Mouse (Mus musculus): Measurements from ENCODE around the gene Shmt1. TPM values are rescaled to one million over a fixed set of nuclear protein-coding genes. Genes with fewer than 3 reads are reported as not detected.

The Shmt1 gene
- polyA plus RNA-seq, 1 experiment from 2014 or later, result 52.7 TPM

DNA sequence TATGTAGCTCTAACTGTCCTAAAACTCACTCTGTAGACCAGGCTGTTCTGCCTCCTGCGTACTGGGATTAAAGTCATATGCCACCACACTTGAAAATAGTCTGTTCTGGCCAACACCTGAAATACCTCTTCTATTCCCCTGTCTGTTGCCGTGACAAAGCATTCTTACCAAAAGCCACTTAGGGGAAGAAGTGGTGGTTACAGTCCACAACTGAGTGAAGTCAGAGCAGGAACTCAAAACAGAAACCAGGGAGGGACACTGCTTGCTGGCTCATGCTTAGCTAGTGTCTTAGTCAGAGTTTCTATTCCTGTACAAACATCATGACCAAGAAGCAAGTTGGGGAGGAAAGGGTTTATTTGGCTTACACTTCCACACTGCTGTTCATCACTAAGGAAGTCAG lies 42.2 kb downstream of the Shmt1 start:
- no peak overlapping the region for H3K9ac ChIP-seq (ENCODE audit: low read length)
- no peak for ATAC-seq (replicated peaks; ENCODE audit: extremely low read depth, insufficient read depth, low FRiP score)
- no peak overlapping the region for H3K4me3 ChIP-seq (ENCODE audit: low read length)
- WGBS, result 60% methylated on average over 2 of the region's 2 CpGs
- H3K36me3 ChIP-seq (ENCODE audit: control insufficient read depth, insufficient read depth), result no peaks in the 10 kb centered on the region
- H3K27me3 ChIP-seq (ENCODE audit: control insufficient read depth, insufficient read depth, low read length), result no peaks in the 10 kb centered on the region
- no peaks in the 10 kb centered on the region for H3K9me3 ChIP-seq (replicated peaks; ENCODE audit: control insufficient read depth, low read length)
- H3K4me2 ChIP-seq (ENCODE audit: low read depth, low read length), result no peak overlapping the region
- H3K27ac ChIP-seq (ENCODE audit: low read length), result no peak overlapping the region
- no peaks in the 10 kb centered on the region; the same call in 1 of the 2 replicates for H3K4me1 ChIP-seq (ENCODE audit: control insufficient read depth, insufficient read depth, low read length)

DNA sequence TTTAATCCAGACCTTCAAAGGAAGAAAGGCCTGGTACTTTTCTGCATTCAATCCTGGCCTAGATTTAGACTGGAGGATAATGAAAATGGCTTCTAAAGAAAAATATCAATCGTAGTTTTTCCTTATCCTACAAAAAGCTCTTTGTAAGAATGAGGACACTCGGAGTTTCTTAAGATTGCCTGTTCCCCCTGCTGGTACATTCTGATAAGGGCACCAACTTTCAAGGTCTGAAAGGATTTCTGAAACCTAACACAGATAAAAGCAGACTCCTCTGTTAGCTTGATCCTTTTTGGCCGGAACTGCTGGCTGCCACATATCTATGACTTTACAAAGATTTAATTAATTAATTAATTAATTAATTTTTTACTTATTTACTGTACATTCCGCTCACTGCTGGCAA lies 44.5 kb downstream of the Shmt1 start:
- H3K9ac ChIP-seq (ENCODE audit: low read length), result no peak overlapping the region
- WGBS, result 64% methylated on average over 4 of the region's 4 CpGs
- no peaks in the 10 kb centered on the region for H3K27me3 ChIP-seq (ENCODE audit: control insufficient read depth, insufficient read depth, low read length)
- no peak for ATAC-seq (replicated peaks; ENCODE audit: extremely low read depth, insufficient read depth, low FRiP score)
- no peak overlapping the region for H3K27ac ChIP-seq (ENCODE audit: low read length)
- H3K4me1 ChIP-seq (ENCODE audit: control insufficient read depth, insufficient read depth, low read length), result no peaks in the 10 kb centered on the region
- H3K4me2 ChIP-seq (ENCODE audit: low read depth, low read length), result no peak overlapping the region
- H3K36me3 ChIP-seq (ENCODE audit: control insufficient read depth, insufficient read depth), result no peaks in the 10 kb centered on the region; the same call in 1 of the 2 replicates
- H3K9me3 ChIP-seq (replicated peaks; ENCODE audit: control insufficient read depth, low read length), result no peaks in the 10 kb centered on the region
- no peak overlapping the region for H3K4me3 ChIP-seq (ENCODE audit: low read length)

DNA sequence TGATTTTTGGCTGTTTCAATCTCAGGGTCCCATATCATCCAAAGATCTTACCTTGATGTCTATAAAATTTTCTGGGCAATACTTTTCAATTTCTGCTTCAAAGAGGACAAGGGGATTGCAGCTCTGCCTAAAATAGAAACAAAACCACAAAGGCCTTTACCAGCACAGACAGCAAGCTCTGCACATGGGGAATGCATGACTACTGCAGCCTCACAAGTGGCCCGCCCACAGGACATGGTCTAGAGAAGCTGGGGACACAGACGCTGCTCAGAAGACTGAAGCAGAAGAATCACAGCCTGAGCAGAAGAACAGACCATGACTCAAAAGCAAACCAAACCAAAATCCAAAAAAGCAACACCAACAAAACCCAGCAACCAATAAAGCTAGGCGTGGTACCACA lies 49.8 kb downstream of the Shmt1 start:
- Histone ChIP-seq H3K9me3 (replicated peaks; ENCODE audit: control insufficient read depth, low read length) (no peaks in the 10 kb centered on the region), H3K9ac (ENCODE audit: low read length) (no peak overlapping the region), H3K4me2 (ENCODE audit: low read depth, low read length) (no peak overlapping the region), H3K4me3 (ENCODE audit: low read length) (no peak overlapping the region), H3K27me3 (ENCODE audit: control insufficient read depth, insufficient read depth, low read length) (no peaks in the 10 kb centered on the region), H3K27ac (ENCODE audit: low read length) (no peak overlapping the region), H3K36me3 (ENCODE audit: control insufficient read depth, insufficient read depth) (peaks cover 21% of the 10 kb centered on the region), H3K4me1 (ENCODE audit: control insufficient read depth, insufficient read depth, low read length) (no peaks in the 10 kb centered on the region)
- ATAC-seq (replicated peaks; ENCODE audit: extremely low read depth, insufficient read depth, low FRiP score), result no peak
- 71% methylated on average over 3 of the region's 3 CpGs for WGBS

DNA sequence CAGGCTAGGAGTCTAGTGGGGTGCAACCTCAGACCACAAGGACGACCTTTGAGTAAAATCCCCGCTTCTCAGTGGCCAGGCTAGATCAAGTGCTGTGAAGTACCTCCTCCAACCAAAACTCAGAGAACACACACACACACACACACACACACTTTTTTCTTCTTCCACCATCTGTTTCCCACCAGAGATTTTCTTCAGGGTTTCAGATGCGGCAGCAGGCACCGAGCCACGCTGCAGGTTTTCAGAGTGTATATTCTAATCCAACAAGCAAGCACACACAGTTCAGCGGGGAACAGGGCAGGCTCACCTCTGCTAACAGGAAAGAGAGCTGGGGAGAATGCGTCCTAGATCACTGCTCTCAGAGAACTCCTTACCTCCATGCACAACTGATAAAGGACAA lies 55.9 kb downstream of the Shmt1 start:
- no peaks in the 10 kb centered on the region for H3K4me1 ChIP-seq (ENCODE audit: control insufficient read depth, insufficient read depth, low read length)
- H3K27ac ChIP-seq (ENCODE audit: low read length), result no peak overlapping the region
- ATAC-seq (replicated peaks; ENCODE audit: extremely low read depth, insufficient read depth, low FRiP score), result no peak
- peaks cover 48% of the 10 kb centered on the region for H3K36me3 ChIP-seq (ENCODE audit: control insufficient read depth, insufficient read depth)
- H3K4me2 ChIP-seq (ENCODE audit: low read depth, low read length), result no peak overlapping the region
- no peak overlapping the region for H3K9ac ChIP-seq (ENCODE audit: low read length)
- no peak overlapping the region for H3K4me3 ChIP-seq (ENCODE audit: low read length)
- H3K9me3 ChIP-seq (replicated peaks; ENCODE audit: control insufficient read depth, low read length), result no peaks in the 10 kb centered on the region
- 90% methylated on average over 7 of the region's 7 CpGs for WGBS
- H3K27me3 ChIP-seq (ENCODE audit: control insufficient read depth, insufficient read depth, low read length), result no peaks in the 10 kb centered on the region

DNA sequence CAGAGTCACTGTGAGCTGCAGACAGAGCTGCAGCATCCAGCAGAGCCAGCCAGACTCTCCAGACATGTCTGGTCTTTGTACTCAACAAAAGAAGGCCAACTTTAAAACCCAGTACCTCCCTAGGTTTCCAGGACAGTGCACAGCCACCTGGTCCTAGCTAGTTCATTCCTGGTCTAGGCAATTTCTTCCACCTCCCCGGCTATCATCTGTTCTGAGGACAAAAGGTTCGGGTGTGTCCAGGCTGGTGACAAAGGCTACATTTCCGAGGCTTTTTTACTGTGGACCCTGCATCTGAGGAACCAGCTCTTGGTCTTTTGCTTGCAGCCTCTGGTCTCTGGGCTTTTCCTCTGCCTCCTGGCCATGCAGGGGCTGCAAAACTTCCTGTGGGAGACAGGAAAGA lies 71.2 kb downstream of the Shmt1 start:
- 82% methylated on average over 3 of the region's 3 CpGs for WGBS
- no peaks in the 10 kb centered on the region for H3K4me1 ChIP-seq (ENCODE audit: control insufficient read depth, insufficient read depth, low read length)
- no peaks in the 10 kb centered on the region for H3K9me3 ChIP-seq (replicated peaks; ENCODE audit: control insufficient read depth, low read length)
- H3K27ac ChIP-seq (ENCODE audit: low read length), result no peak overlapping the region
- H3K36me3 ChIP-seq (ENCODE audit: control insufficient read depth, insufficient read depth), result peaks cover 19% of the 10 kb centered on the region
- H3K9ac ChIP-seq (ENCODE audit: low read length), result no peak overlapping the region
- H3K4me3 ChIP-seq (ENCODE audit: low read length), result no peak overlapping the region
- H3K4me2 ChIP-seq (ENCODE audit: low read depth, low read length), result no peak overlapping the region
- H3K27me3 ChIP-seq (ENCODE audit: control insufficient read depth, insufficient read depth, low read length), result no peaks in the 10 kb centered on the region
- ATAC-seq (replicated peaks; ENCODE audit: extremely low read depth, insufficient read depth, low FRiP score), result no peak

Other genes starting within 250 kb of the Shmt1 start
- gene Llgl1, start 112.0 kb downstream of the Shmt1 start, polyA plus RNA-seq (2015; fragmentation: Nextera tagmentation; extraction: Ambion mirVana), result 28.9 and 33.9 TPM in 2 replicates
- 86.7 and 95.8 TPM in 2 replicates for gene Flii, start 84.5 kb downstream of the Shmt1 start, polyA plus RNA-seq (2015; fragmentation: Nextera tagmentation; extraction: Ambion mirVana)
- 18.9 and 21.1 TPM in 2 replicates for gene Mief2, start 83.3 kb downstream of the Shmt1 start, polyA plus RNA-seq (2015; fragmentation: Nextera tagmentation; extraction: Ambion mirVana)
- gene Top3a, start 34.4 kb downstream of the Shmt1 start, polyA plus RNA-seq (2015; fragmentation: Nextera tagmentation; extraction: Ambion mirVana), result 9.3 and 9.8 TPM in 2 replicates
- gene Smcr8, start 34.2 kb downstream of the Shmt1 start, polyA plus RNA-seq (2015; fragmentation: Nextera tagmentation; extraction: Ambion mirVana), result 4.3 and 4.6 TPM in 2 replicates
- 29.9 and 33.6 TPM in 2 replicates for gene Dhrs7b, start 18.9 kb upstream of the Shmt1 start, polyA plus RNA-seq (2015; fragmentation: Nextera tagmentation; extraction: Ambion mirVana)
- 68.2 and 68.4 TPM in 2 replicates for gene Tmem11, start 67.6 kb upstream of the Shmt1 start, polyA plus RNA-seq (2015; fragmentation: Nextera tagmentation; extraction: Ambion mirVana)
- 16.9 and 17.0 TPM in 2 replicates for gene Natd1, start 103.0 kb upstream of the Shmt1 start, polyA plus RNA-seq (2015; fragmentation: Nextera tagmentation; extraction: Ambion mirVana)
- gene Map2k3, start 120.3 kb upstream of the Shmt1 start, polyA plus RNA-seq (2015; fragmentation: Nextera tagmentation; extraction: Ambion mirVana), result 67.7 and 69.2 TPM in 2 replicates
- 5.7 and 5.9 TPM in 2 replicates for gene Kcnj12, start 210.8 kb upstream of the Shmt1 start, polyA plus RNA-seq (2015; fragmentation: Nextera tagmentation; extraction: Ambion mirVana)